Mouse (Mus musculus) ovary, adult 2 months (tissue): ENCODE results near the gene Scarf2. TPM values are rescaled to one million over a fixed set of nuclear protein-coding genes. Genes with fewer than 3 reads are reported as not detected.

ENCODE experiments used
- polyA plus RNA-seq: library from polyadenylated mRNA; depleted of rRNA; stranded (reverse); fragments of >200 nt; gene quantifications from 2 replicates; pipeline ENCODE4 v1.2.3, GENCODE M21; 2012; rRNA removed

The Scarf2 gene
- 189 and 286 TPM in 2 replicates for polyA plus RNA-seq

DNA sequence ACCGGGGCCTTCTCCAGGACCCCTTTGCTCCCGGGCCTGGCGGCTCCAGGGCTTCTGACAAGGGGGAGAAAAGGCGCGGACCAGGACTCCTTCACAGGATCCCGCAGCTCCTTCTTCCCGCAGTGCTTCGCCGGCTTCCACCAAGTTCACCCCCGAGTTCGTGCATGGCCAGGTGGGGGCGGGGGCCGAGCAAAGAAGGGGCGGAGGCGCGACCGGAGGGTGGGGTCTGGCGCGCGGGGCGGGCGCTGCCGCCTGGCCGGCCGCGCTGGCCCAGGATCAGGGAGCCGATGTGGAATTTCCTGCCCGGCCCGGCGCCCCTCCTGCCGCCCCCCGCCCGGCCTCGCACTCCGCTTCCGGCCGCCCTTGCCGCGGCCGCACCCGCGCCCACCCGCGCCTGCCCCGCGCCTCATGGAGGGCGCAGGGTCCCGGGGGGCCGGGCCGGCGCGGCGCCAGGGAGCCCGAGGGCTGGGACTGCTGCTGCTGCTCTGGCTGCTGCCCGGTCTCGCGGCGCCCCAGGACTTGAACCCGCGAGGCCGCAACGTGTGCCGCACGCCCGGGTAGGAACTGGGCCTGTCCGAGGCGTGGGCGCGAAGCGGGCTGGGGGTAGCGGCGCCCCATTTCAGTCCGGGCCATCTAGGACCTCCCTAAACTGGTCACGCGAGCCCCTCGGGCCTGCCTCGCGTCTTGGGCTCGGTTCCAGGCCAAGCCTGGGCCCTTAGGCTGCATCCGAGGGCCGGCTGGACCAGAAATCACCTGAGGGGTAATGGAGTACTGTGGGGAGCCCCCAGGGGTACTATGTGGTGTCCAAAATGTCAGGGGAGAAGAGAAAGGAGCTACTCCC is at the start of gene Scarf2:
Scarf2 (plus strand) TSS at position 312 of the 841 bp plus-strand sequence.

DNA sequence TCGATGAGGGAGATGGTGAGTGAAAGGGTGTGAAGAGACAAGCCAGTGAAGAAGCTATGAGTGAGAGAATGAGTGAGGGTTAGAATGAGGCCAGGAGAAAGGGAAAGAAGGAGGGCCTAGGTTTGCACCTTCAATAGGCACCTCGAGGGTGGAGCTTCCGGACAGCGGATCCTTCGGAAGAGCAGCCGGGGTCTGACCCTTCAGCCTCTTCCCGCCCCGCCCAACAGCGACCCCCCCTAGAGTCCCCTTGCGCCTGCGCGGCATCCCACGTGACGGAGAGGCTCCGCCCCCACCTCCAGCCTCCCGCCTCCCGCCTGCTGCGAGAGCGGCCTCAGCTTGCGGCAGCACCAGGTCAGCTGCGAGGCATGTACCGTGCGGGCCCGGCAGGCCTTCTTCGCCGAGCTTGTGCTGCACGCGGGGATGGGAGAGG is 37.7 kb upstream of the Scarf2 start, which contains the start of gene Klhl22:
Klhl22 (plus strand) TSS at position 275 of the 430 bp plus-strand sequence.

DNA sequence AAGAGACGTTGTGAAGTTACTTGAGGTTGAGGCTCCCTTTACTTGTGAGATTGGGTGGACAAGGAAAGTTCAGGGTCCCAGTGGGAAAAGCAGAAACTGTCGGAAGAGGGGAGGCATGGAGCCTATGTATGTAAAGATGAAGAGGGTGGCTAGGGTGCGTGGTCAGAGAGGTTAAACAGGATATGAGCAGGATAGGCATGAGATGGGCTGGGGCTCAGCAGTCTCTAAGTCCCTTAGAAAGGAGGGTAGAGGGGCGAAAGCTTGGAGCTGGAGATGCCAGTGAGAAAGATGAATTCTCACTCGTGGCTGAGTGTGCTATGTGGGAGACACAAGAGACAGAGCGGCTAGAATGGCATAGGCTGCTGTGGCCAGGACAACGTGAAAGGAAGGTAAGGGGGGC is 35.7 kb downstream of the Scarf2 start, which contains the start of gene B830017H08Rik:
B830017H08Rik (plus strand) TSS at position 301 of the 400 bp plus-strand sequence.

DNA sequence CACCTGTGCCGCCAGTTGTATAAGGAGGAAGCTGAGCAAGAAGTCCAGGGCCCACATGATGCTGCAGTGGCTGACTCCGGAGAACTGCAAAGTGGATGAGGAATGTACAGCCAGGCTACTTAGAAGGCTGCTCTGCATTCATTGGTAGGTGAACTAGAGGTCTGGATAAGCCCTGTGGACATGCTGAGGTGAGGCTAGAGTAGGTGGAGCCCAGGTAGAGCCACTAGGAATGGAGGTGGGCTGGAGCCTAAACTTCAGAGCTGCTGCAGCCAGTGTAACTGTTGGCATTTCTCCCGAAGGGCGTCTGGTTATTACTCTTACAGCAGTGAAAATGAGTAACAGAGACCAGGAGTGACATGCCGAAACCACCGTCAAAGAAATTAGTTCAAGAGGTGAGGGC is 41.0 kb downstream of the Scarf2 start, which contains the start of gene Car15:
Car15 (minus strand) TSS at position 314 of the 400 bp plus-strand sequence.

Other genes starting within 250 kb of the Scarf2 start
- gene Lrrc74b, start 236.0 kb upstream of the Scarf2 start, polyA plus RNA-seq: 12.1 and 12.8 TPM in 2 replicates
- 13.2 and 17.1 TPM in 2 replicates for gene P2rx6, start 235.4 kb upstream of the Scarf2 start, polyA plus RNA-seq
- 52.7 and 62.9 TPM in 2 replicates for gene Slc7a4, start 214.1 kb upstream of the Scarf2 start, polyA plus RNA-seq
- gene Smpd4, start 177.9 kb upstream of the Scarf2 start, polyA plus RNA-seq: 84.1 and 97.5 TPM in 2 replicates
- 9.6 and 11.7 TPM in 2 replicates for gene Ccdc74a, start 150.8 kb upstream of the Scarf2 start, polyA plus RNA-seq
- gene Med15, start 64.4 kb upstream of the Scarf2 start, polyA plus RNA-seq: 112 and 197 TPM in 2 replicates
- gene Klhl22, start 37.7 kb upstream of the Scarf2 start, polyA plus RNA-seq: 148 and 167 TPM in 2 replicates
- 1.6 and 2.9 TPM in 2 replicates for gene B830017H08Rik, start 35.8 kb downstream of the Scarf2 start, polyA plus RNA-seq
- 7.8 and 10.4 TPM in 2 replicates for gene Car15, start 41.1 kb downstream of the Scarf2 start, polyA plus RNA-seq
- gene Gm20518, start 94.4 kb downstream of the Scarf2 start, polyA plus RNA-seq: 1.9 and 2.4 TPM in 2 replicates
- 0.12 TPM in 1 of 2 replicates, not detected in the other for gene Tssk1, start 96.9 kb downstream of the Scarf2 start, polyA plus RNA-seq
- gene Dgcr2, start 101.3 kb downstream of the Scarf2 start, polyA plus RNA-seq: 236 and 311 TPM in 2 replicates
- not detected in 2 replicates for gene Tssk2, start 101.4 kb downstream of the Scarf2 start, polyA plus RNA-seq
- gene Ess2, start 114.1 kb downstream of the Scarf2 start, polyA plus RNA-seq: 26.4 and 34.9 TPM in 2 replicates
- 0.32 TPM in 1 of 2 replicates, not detected in the other for gene Gsc2, start 117.8 kb downstream of the Scarf2 start, polyA plus RNA-seq
- 223 and 245 TPM in 2 replicates for gene Slc25a1, start 130.9 kb downstream of the Scarf2 start, polyA plus RNA-seq
- not detected in 2 replicates for gene Vpreb2, start 183.1 kb downstream of the Scarf2 start, polyA plus RNA-seq